Mouse (Mus musculus): ENCODE data around the gene Il1rl2. TPM values are rescaled to one million over a fixed set of nuclear protein-coding genes. Genes with fewer than 3 reads are reported as not detected.

The Il1rl2 gene
- polyA plus RNA-seq (2012; rRNA removed), result 1.1 and 1.4 TPM in 2 replicates

DNA sequence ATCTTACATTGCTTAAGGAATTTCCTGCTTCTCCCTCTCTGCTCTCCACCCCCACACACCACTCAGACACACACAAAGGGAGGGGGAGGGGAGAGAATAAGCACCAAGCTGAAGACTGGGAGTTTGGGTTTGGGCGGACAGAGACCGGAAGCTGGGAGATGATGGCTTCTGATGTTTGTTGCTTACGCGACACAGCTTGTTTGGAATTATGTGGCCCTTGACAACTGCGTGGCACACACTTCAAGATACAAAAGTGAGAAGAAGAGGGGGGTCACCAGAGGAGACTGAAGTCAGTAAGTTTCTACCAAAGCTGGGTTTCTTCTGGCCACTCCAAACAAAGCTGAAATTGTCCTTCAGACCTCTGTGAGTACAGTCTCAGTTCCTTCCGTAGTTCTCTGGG is at the start of gene Il1rl2:
Gene Il1rl2 (plus strand): TSS at position 154 of the 400 bp plus-strand sequence.

Other genes with a start within 250 kb of the Il1rl2 start
- 5.8 and 7.0 TPM in 2 replicates for gene Il1r1, start 99.5 kb upstream of the Il1rl2 start, polyA plus RNA-seq (2012; rRNA removed)
- gene Il1rl1, start 105.0 kb downstream of the Il1rl2 start, polyA plus RNA-seq (2012; rRNA removed), result 0.84 and 1.1 TPM in 2 replicates
- 0.07 and 0.12 TPM in 2 replicates for gene Il18r1, start 140.9 kb downstream of the Il1rl2 start, polyA plus RNA-seq (2012; rRNA removed)
- 0.09 TPM in 2 replicates for gene Il18rap, start 190.8 kb downstream of the Il1rl2 start, polyA plus RNA-seq (2012; rRNA removed)